Mouse (Mus musculus): ENCODE measurements around the gene Gm42674. TPM values are rescaled to one million over a fixed set of nuclear protein-coding genes. Genes with fewer than 3 reads are reported as not detected.

The Gm42674 gene
- polyA plus RNA-seq, 1 experiment from 2014 or later = not detected

DNA sequence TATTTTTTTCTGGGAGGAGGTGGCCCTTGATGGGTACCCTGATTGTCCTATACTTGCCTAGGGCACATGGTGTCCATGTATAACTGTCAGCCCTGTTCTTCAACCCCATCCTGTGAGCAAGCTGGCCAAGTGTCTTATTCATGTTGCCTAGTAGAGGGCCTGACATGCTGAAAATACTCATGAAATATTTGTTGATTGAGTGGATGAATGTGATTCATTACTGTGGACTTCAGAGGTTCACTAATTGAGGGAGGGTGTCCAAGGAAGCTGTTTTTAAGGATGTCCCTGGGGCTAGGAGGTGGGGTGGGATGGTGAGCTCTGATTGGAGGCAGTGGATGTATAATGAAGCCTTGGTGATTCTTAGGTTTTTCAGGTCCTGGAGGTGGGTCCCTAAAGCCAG is 52.0 kb downstream of the Gm42674 start, which contains the start of gene S100a7a:
Gene S100a7a, plus strand, starts transcription at position 301 of the 400 bp plus-strand sequence.
- Histone ChIP-seq H3K36me3 (no peaks in the 10 kb centered on the region), H3K9me3 (no peaks in the 10 kb centered on the region), H3K4me3 (no peak within 1 kb of the TSS), H3K4me1 (no peaks in the 10 kb centered on the region), H3K27me3 (no peaks in the 10 kb centered on the region; the same call in 1 of the 2 replicates), H3K27ac (replicated peaks) (no peak within 1 kb of the TSS), H3K9ac (replicated peaks) (no peak within 1 kb of the TSS), H3K4me2 (replicated peaks) (no peak within 1 kb of the TSS)
- ATAC-seq (ENCODE audit: low FRiP score, low read depth) = no peak

Other genes starting within 250 kb of the Gm42674 start
- gene Slc27a3, start 212.0 kb upstream of the Gm42674 start, polyA plus RNA-seq (2016; fragmentation: Nextera tagmentation; extraction: Ambion mirVana) = 15.8 and 22.0 TPM in 2 replicates
- gene Ints3, start 168.3 kb upstream of the Gm42674 start, polyA plus RNA-seq (2016; fragmentation: Nextera tagmentation; extraction: Ambion mirVana) = 42.4 and 44.3 TPM in 2 replicates
- 2.5 and 2.6 TPM in 2 replicates for gene Npr1, start 136.0 kb upstream of the Gm42674 start, polyA plus RNA-seq (2016; fragmentation: Nextera tagmentation; extraction: Ambion mirVana)
- 319 and 328 TPM in 2 replicates for gene Ilf2, start 125.8 kb upstream of the Gm42674 start, polyA plus RNA-seq (2016; fragmentation: Nextera tagmentation; extraction: Ambion mirVana)
- gene Snapin, start 110.9 kb upstream of the Gm42674 start, polyA plus RNA-seq (2016; fragmentation: Nextera tagmentation; extraction: Ambion mirVana) = 78.4 and 79.8 TPM in 2 replicates
- gene Chtop, start 92.4 kb upstream of the Gm42674 start, polyA plus RNA-seq (2016; fragmentation: Nextera tagmentation; extraction: Ambion mirVana) = 220 and 221 TPM in 2 replicates
- 4.5 and 6.4 TPM in 2 replicates for gene S100a1, start 87.5 kb upstream of the Gm42674 start, polyA plus RNA-seq (2016; fragmentation: Nextera tagmentation; extraction: Ambion mirVana)
- 12.1 TPM in 2 replicates for gene S100a13, start 87.5 kb upstream of the Gm42674 start, polyA plus RNA-seq (2016; fragmentation: Nextera tagmentation; extraction: Ambion mirVana)
- gene S100a14, start 75.0 kb upstream of the Gm42674 start, polyA plus RNA-seq (2016; fragmentation: Nextera tagmentation; extraction: Ambion mirVana) = not detected in 2 replicates
- 33.5 and 41.9 TPM in 2 replicates for gene S100a16, start 64.7 kb upstream of the Gm42674 start, polyA plus RNA-seq (2016; fragmentation: Nextera tagmentation; extraction: Ambion mirVana)
- not detected in 2 replicates for gene S100a3, start 41.3 kb upstream of the Gm42674 start, polyA plus RNA-seq (2016; fragmentation: Nextera tagmentation; extraction: Ambion mirVana)
- gene S100a2, start 11.7 kb upstream of the Gm42674 start, polyA plus RNA-seq (2016; fragmentation: Nextera tagmentation; extraction: Ambion mirVana) = not detected in 2 replicates
- 1.4 and 1.7 TPM in 2 replicates for gene S100a4, start 1.9 kb downstream of the Gm42674 start, polyA plus RNA-seq (2016; fragmentation: Nextera tagmentation; extraction: Ambion mirVana)
- gene S100a5, start 6.6 kb downstream of the Gm42674 start, polyA plus RNA-seq (2016; fragmentation: Nextera tagmentation; extraction: Ambion mirVana) = not detected in 2 replicates
- gene S100a6, start 11.0 kb downstream of the Gm42674 start, polyA plus RNA-seq (2016; fragmentation: Nextera tagmentation; extraction: Ambion mirVana) = 23.8 and 28.5 TPM in 2 replicates
- 0.14 TPM in 1 of 2 replicates, not detected in the other for gene S100a7a, start 52.1 kb downstream of the Gm42674 start, polyA plus RNA-seq (2016; fragmentation: Nextera tagmentation; extraction: Ambion mirVana)
- 5.7 and 12.9 TPM in 2 replicates for gene S100a8, start 67.1 kb downstream of the Gm42674 start, polyA plus RNA-seq (2016; fragmentation: Nextera tagmentation; extraction: Ambion mirVana)
- 4.1 and 7.5 TPM in 2 replicates for gene S100a9, start 93.8 kb downstream of the Gm42674 start, polyA plus RNA-seq (2016; fragmentation: Nextera tagmentation; extraction: Ambion mirVana)
- gene Pglyrp4, start 125.0 kb downstream of the Gm42674 start, polyA plus RNA-seq (2016; fragmentation: Nextera tagmentation; extraction: Ambion mirVana) = not detected in 2 replicates
- not detected in 2 replicates for gene Gm5849, start 176.0 kb downstream of the Gm42674 start, polyA plus RNA-seq (2016; fragmentation: Nextera tagmentation; extraction: Ambion mirVana)

All from midbrain, embryonic 12.5 days (tissue).